Mouse (Mus musculus) G1E (cell line): Measurements from ENCODE around the gene Sbk2. TPM values are rescaled to one million over a fixed set of nuclear protein-coding genes. Genes with fewer than 3 reads are reported as not detected.

Source experiments
- ATAC-seq: 2 replicates; pipeline ENCODE4 v1.8.0; 2016; ENCODE audit warnings: mild to moderate bottlenecking; ENCODE audit not compliant: insufficient number of reproducible peaks, poor library complexity, low FRiP score, severe bottlenecking; ENCODE audit errors: extremely low read depth
- DNase-seq: peaks from one replicate; pipeline ENCODE4 v3.0.0; 2012; ENCODE audit warnings: low spot score
- H3K27me3 ChIP-seq: 2 replicates; pipeline ENCODE4 v1.6.1; 2012; ENCODE audit warnings: mild to moderate bottlenecking, low read length, inconsistent platforms; ENCODE audit not compliant: insufficient read depth
- H3K36me3 ChIP-seq: replicated peaks from 2 replicates; pipeline ENCODE3; 2012; ENCODE audit warnings: mild to moderate bottlenecking, inconsistent platforms
- H3K4me1 ChIP-seq: 2 replicates; pipeline ENCODE4 v1.6.1; 2012; ENCODE audit warnings: low read depth, low read length, inconsistent platforms, mixed read lengths; ENCODE audit not compliant: insufficient read depth
- H3K4me3 ChIP-seq: 2 replicates; pipeline ENCODE4 v1.5.1; 2012; ENCODE audit warnings: low read depth, mild to moderate bottlenecking, inconsistent platforms, low read length, moderate library complexity, mixed read lengths
- H3K9me3 ChIP-seq: replicated peaks from 2 replicates; pipeline ENCODE4 v1.6.1; 2012; ENCODE audit warnings: inconsistent platforms
- CTCF ChIP-seq: IDR thresholded peaks from 2 replicates; pipeline ENCODE4 v1.5.1; 2012; ENCODE audit warnings: low read depth, low read length, inconsistent platforms, mixed read lengths
- GATA1 ChIP-seq: IDR thresholded peaks from 2 replicates; pipeline ENCODE4 v1.6.1; 2012; ENCODE audit warnings: borderline replicate concordance, low read length, inconsistent platforms, mixed read lengths
- GATA2 ChIP-seq: IDR thresholded peaks from 2 replicates; pipeline ENCODE4 v1.6.1; 2012; ENCODE audit warnings: low read depth, low read length, inconsistent platforms, borderline replicate concordance
- POLR2AphosphoS5 ChIP-seq: IDR thresholded peaks from 2 replicates; pipeline ENCODE4 v1.6.1; 2012; ENCODE audit warnings: low read depth, low read length, inconsistent platforms; ENCODE audit not compliant: insufficient replicate concordance
- TAL1 ChIP-seq: conservative IDR thresholded peaks from 2 replicates; pipeline ENCODE4 v1.6.1; 2012; ENCODE audit warnings: low read depth, low read length, inconsistent platforms, mixed read lengths
- polyA plus RNA-seq: library from polyadenylated mRNA; stranded (reverse); fragments of >175 nt; gene quantifications from 2 replicates; pipeline ENCODE4 v1.2.3, GENCODE M21; 2012
- total RNA-seq, 2 experiments: library from RNA; stranded (forward) in 1 of 2; stranded (reverse) in 1 of 2; fragments of 200-1000 nt in 1 of 2; fragments of >200 nt in 1 of 2; fragmentation: Nextera tagmentation in 1 of 2; gene quantifications; 2 replicates each; pipeline ENCODE4 v1.2.3; 2014 to 2017

The Sbk2 gene
- total and polyA plus RNA-seq, 3 experiments, result 0.11 TPM; not detected in 2

DNA sequence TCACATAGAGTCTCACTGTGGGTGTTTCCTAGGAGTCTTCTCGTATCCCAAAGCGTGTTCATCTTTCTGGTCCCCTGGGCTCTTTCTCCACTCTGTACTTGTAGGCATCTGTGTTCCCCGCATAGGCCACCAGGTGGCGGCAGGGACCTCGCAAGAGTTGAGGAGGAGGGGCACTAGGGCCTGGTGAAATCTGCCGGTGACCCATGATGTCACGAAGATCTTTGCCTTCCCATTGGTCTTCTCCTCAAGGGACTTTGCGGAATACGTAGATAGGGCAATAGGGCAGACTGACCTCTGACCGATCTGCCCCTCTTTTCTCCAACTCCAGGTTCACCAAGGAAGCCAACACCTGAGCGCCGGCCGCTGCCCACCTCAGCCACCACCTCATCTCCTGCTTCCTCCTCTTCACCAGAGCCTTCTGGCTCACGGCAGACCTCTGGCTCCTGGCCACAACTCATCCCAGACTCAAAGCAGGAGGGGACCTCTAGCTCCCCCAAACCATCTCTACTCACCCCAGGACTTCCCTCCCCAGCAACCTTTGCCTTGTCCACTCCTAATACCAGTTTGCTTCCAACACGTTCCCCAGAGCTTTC lies 20.9 kb downstream of the Sbk2 start:
- Histone ChIP-seq H3K4me1 (peaks cover 14% of the 10 kb centered on the region), H3K9me3 (no peaks in the 10 kb centered on the region), H3K27me3 (peaks cover 24% of the 10 kb centered on the region), H3K36me3 (no peaks in the 10 kb centered on the region), H3K4me3 (no peak overlapping the region)
- TF ChIP-seq TAL1 (no peak), CTCF (peak; percentile 50), POLR2AphosphoS5 (no peak), GATA1 (no peak), GATA2 (no peak)
- DNase-seq (peak; percentile 85), ATAC-seq (peak; percentile 90)

DNA sequence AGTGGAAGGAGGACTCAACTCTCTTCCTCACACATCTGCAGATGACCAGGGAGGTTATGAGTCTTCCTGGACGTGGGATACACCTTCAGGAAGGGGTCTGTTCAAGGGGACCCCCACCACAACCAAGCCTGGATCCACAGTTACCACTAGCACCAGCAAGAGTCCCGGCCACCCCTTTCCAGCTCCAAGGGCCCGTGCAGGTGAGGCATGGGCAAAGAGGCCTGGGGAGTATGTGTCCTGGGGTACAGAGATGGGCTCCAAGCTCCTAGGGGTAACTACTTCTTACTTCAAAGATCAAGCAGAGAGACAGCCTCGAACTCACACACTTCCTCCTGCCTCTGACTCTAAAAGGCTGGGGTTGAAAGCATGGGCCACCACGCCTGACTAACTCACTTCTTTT lies 21.5 kb downstream of the Sbk2 start:
- no peak for DNase-seq
- Histone ChIP-seq H3K9me3 (no peaks in the 10 kb centered on the region), H3K36me3 (no peaks in the 10 kb centered on the region), H3K27me3 (peaks cover 21% of the 10 kb centered on the region), H3K4me1 (peaks cover 14% of the 10 kb centered on the region), H3K4me3 (no peak overlapping the region)
- no peak for TF ChIP-seq CTCF
- TF ChIP-seq GATA1, result no peak
- no peak for TF ChIP-seq POLR2AphosphoS5
- ATAC-seq, result no peak

DNA sequence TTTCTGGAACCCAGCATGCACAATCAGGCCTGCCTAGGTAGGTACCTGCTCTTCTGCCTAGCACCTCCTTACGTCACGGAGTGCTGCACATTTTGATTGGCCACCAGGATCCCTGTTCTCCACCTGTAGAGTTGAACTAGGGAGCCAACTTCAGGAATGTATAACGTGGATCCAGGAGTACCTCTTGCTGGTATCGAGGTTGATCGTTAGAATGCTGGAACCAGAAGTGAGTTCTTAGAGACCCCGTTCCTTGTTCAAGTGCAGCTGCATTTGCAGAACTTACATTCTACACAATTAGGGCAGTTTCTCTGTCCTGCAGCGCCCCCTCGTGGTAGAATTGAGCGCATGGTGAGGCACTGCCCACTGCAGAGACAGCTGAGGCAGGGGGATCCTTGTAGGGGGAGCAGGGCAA lies 24.1 kb downstream of the Sbk2 start:
- H3K4me3 ChIP-seq, result no peak overlapping the region
- DNase-seq (no peak), ATAC-seq (no peak)
- TF ChIP-seq TAL1 (no peak), CTCF (peak; percentile 65; the same call in 1 of the 2 replicates)
- H3K9me3 ChIP-seq, result no peaks in the 10 kb centered on the region
- peaks cover 14% of the 10 kb centered on the region for H3K4me1 ChIP-seq
- H3K27me3 ChIP-seq, result peaks cover 9% of the 10 kb centered on the region
- no peaks in the 10 kb centered on the region for H3K36me3 ChIP-seq

DNA sequence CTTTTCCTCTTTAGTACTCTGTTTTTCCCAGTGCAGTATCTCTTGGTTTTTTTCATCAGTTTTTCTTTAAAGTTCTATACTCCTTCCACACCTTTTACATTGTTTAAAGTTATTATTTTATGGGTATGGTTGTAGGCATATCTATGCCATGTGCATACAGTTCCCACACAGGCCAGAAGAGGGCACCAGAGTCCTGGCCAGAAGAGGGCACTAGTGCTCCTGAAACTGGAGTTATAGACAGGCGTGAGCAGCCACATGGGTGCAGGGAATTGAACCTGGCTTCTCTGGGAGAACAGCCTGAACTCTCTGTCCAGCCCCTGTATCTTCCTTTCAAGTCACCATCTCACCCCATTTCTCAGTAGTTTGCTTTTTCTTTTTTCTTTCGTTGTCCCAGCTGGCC lies 25.8 kb downstream of the Sbk2 start:
- peaks cover 13% of the 10 kb centered on the region for H3K4me1 ChIP-seq
- H3K36me3 ChIP-seq, result no peaks in the 10 kb centered on the region
- H3K4me3 ChIP-seq, result no peak overlapping the region
- ATAC-seq (0 out of 2 replicates have a peak, but pooled peaks have one; percentile 32), DNase-seq (no peak)
- no peaks in the 10 kb centered on the region for H3K9me3 ChIP-seq
- TF ChIP-seq CTCF, result peak; percentile 88
- no peak for TF ChIP-seq GATA1
- H3K27me3 ChIP-seq, result peaks cover 14% of the 10 kb centered on the region

DNA sequence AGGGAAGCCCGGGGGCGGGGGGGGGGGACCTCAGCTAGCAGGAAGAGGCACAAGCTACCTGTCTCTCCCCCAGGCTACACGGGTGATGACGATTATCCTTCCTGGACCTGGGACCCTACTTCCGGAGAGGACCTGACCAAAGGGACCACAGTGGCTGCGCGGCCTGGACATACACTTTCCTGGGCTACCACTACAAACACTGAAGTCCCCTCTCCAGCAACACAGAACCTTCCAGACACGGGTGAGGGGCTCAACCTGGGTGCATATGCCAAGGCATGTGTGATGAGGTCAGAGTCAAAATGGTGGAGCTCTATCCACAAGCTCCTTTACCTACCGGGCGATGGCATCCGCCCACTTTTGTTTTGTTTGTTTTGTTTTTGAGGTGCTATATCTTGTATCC lies 26.8 kb downstream of the Sbk2 start:
- H3K4me3 ChIP-seq, result no peak overlapping the region
- no peak for ATAC-seq
- peaks cover 24% of the 10 kb centered on the region for H3K27me3 ChIP-seq
- DNase-seq, result no peak
- no peaks in the 10 kb centered on the region for H3K36me3 ChIP-seq
- H3K9me3 ChIP-seq, result no peaks in the 10 kb centered on the region
- TF ChIP-seq GATA1, result no peak
- TF ChIP-seq POLR2AphosphoS5, result no peak
- TF ChIP-seq CTCF, result no peak
- no peak for TF ChIP-seq GATA2
- no peak for TF ChIP-seq TAL1
- peaks cover 10% of the 10 kb centered on the region for H3K4me1 ChIP-seq

DNA sequence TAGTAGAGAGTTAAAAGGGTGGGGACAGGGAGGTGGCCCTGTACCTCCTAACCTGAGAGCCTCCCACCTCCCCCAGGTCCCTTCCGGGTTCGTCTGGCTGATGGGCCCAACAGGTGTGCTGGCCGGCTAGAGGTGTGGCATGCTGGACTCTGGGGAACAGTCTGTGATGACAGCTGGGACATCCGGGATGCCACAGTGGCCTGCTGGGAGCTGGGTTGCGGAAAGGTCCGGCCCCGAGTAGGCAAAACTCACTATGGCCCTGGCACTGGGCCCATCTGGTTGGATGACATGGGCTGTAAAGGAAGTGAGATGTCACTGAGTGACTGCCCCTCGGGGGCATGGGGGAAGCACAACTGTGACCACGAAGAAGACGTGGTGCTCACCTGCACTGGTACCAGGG lies 27.4 kb downstream of the Sbk2 start:
- H3K4me3 ChIP-seq, result no peak overlapping the region
- no peaks in the 10 kb centered on the region for H3K36me3 ChIP-seq
- H3K27me3 ChIP-seq, result peaks cover 26% of the 10 kb centered on the region
- ATAC-seq, result no peak
- DNase-seq, result no peak
- TF ChIP-seq GATA2 (no peak), TAL1 (no peak), GATA1 (no peak), CTCF (no peak), POLR2AphosphoS5 (no peak)
- H3K4me1 ChIP-seq, result peaks cover 10% of the 10 kb centered on the region
- H3K9me3 ChIP-seq, result no peaks in the 10 kb centered on the region
